Mouse (Mus musculus): Measurements from ENCODE around the gene Ldlrad2.
"Not testable (repeated sequence)": the region's sequence is repeated elsewhere in the genome, so short reads cannot be mapped to it uniquely, and the experiment has no call there.

The Ldlrad2 gene

GRCm38 (mm10) chr4:137574469-137574868 is at the start of gene Ldlrad2:
TSS of gene Ldlrad2 (minus strand) at chr4:137574569.
- DNase-seq (ENCODE audit: low spot score): no peak

DNA sequence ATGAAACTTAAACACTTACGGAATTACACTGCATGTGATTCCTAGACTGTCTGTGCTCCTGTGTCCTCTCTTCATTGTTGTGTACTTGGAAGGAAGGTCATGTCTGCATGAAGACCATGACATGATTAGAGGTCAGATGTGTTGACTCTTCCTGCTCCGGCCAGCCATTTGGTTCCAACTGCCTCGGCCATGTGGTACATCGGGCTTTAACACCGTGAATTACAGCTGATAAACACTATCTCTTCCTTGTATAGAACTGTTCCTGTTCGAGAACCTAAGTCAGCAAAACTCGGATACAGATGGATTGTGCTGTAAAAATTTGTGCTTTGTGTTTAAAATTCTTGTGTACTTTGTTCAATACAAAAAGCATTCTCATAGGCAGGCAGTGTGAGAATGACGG is 48.5 kb upstream of the Ldlrad2 start:
- DNase-seq (ENCODE audit: low spot score): no peak

- DNase-seq (ENCODE audit: low spot score): no peak
Observed at GRCm38 (mm10) chr4:137610256-137610655, 35.9 kb upstream of the Ldlrad2 start.

DNA sequence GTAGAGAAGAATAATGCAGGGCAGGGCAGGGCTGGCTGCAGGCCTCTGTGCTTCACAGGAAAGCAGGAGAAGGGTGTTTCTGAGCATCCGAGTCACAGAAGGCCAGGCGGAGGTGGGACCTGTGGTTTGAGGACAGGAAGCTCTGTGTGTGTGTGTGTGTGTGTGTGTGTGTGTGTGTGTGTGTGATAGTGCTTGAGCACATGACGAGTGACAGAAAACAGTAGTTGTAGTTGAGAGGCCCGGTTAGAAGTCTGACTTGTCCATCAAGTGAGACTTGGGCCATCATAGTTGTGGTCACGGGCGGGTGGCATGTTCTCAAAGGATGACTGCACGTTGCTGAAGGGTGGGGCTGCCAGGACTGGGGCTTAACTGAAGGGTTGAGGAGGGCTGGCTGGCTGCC is 35.3 kb upstream of the Ldlrad2 start:
- no peak for DNase-seq (ENCODE audit: low spot score)

GRCm38 (mm10) chr4:137609281-137609680 is 34.9 kb upstream of the Ldlrad2 start:
- DNase-seq (ENCODE audit: low spot score): no peak

- DNase-seq (ENCODE audit: low spot score): no peak
Observed at GRCm38 (mm10) chr4:137607023-137607422, 32.7 kb upstream of the Ldlrad2 start.

GRCm38 (mm10) chr4:137603449-137604171 is 29.2 kb upstream of the Ldlrad2 start:
- no peak for DNase-seq (ENCODE audit: low spot score)

DNA sequence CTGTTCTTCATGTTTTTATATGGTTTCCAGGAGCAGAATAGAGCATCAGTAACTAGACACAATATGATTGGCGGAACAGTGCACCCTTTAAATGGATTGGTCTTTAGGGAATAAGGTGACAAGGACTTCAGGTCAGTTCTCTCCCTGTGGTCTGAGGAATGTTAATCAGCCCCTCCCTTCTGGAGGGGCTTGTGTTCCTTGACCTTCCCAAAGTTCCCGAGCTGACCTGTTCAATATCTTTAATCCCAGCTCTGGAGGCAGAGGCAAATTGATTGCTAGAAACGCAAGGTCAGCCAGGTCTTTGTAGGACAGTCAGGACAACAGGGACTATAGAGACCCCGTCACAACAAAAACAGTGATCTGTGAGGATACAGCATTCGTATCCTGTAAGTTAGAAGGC is 24.2 kb upstream of the Ldlrad2 start:
- DNase-seq (ENCODE audit: low spot score): no peak

DNA sequence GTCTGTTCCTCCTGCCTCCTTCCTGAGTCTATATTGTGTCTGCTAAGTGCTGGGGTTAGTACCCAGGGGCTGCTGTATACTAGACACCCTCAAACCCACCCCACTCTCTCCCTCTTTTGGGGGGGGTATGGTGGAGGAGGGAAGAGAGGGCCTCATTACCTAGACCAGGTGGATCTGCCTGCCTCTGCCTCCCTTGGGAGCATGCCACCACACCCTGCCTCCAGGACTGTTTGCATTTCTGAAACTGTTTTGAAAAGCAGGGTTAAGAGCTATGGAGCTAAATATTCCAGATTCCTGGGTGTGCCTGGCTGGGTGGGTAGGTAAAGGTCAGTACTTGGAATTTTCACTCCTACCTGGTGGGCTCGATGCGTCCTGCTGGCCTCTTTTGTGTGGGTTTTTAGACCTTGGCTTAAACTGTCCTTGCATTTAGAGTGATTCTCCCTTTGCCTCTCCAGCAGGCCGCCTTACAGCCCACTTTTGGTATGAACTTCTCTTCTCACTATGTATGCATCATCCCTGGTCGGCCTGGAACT is 22.8 kb upstream of the Ldlrad2 start:
- DNase-seq (ENCODE audit: low spot score): no peak

- peak; percentile 34 for DNase-seq (ENCODE audit: low spot score)
Observed at GRCm38 (mm10) chr4:137594496-137595270, 20.3 kb upstream of the Ldlrad2 start.

- DNase-seq (ENCODE audit: low spot score): peak; percentile 99
Observed at GRCm38 (mm10) chr4:137593601-137594495, 19.5 kb upstream of the Ldlrad2 start, which contains the start of gene Usp48. TSS of gene Usp48 (plus strand) at chr4:137593755.

- peak; percentile 22 for DNase-seq (ENCODE audit: low spot score)
Observed at GRCm38 (mm10) chr4:137590961-137591360, 16.6 kb upstream of the Ldlrad2 start.

DNA sequence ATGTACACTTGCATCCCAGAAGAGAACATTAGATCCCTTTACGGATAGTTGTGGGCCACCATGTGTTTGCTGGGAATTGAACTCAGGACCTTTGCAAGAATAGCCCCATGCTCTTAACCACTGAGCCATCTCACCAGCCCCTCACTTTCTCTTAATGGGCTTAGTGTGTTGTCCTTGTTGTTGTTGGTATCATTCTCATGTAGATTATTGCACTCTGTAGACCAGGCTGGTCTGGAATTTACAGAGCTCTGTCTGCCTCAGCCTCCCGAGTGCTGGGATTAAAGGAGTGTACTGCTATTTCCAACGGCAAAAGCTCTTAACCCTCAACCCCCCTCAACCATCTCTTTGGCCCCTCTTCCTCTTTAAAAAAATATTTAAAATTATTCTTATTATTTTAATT is 15.2 kb upstream of the Ldlrad2 start:
- DNase-seq (ENCODE audit: low spot score): no peak

DNA sequence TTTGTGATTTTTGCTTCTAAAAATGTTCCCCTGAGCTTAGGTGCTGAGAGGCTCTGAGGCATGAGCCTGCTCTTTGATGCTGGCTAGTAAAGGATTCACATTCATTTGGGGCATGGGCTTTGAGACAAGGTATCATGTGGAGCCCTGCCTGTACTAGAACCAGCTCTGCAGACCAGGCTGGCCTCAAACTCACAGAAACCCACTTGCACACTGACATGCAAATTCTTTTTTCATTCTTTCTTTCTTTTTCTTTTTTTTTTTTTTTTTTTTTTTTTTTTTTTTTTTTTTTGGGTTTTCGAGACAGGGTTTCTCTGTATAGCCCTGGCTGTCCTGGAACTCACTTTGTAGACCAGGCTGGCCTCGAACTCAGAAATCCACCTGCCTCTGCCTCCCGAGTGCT is 14.7 kb upstream of the Ldlrad2 start:
- not testable (repeated sequence) for DNase-seq (ENCODE audit: low spot score)

- no peak for DNase-seq (ENCODE audit: low spot score)
Observed at GRCm38 (mm10) chr4:137581815-137582214, 7.4 kb upstream of the Ldlrad2 start.

DNA sequence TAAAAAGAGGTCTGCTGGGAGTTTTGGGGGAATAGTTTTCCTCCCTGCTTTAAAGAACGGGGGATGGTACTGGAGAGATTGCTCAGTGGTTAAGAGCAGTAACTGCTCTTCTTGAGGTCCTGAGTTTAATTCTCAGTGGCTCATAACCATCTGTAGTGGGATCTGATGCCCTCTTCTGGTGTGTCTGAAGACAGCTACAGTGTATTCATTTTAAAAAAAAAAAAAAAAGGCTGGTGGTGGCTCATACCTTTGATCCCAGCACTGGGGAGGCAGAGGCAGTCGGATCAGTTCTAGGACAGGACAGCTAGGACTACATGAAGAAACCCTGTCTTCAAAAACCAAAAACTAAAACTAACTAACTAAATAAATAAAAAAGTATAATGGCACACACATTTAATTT is 5.9 kb upstream of the Ldlrad2 start:
- no peak for DNase-seq (ENCODE audit: low spot score)

- DNase-seq (ENCODE audit: low spot score): no peak
Observed at GRCm38 (mm10) chr4:137579789-137580188, 5.4 kb upstream of the Ldlrad2 start.

- DNase-seq (ENCODE audit: low spot score): no peak
Observed at GRCm38 (mm10) chr4:137578181-137578845, 3.9 kb upstream of the Ldlrad2 start.

DNA sequence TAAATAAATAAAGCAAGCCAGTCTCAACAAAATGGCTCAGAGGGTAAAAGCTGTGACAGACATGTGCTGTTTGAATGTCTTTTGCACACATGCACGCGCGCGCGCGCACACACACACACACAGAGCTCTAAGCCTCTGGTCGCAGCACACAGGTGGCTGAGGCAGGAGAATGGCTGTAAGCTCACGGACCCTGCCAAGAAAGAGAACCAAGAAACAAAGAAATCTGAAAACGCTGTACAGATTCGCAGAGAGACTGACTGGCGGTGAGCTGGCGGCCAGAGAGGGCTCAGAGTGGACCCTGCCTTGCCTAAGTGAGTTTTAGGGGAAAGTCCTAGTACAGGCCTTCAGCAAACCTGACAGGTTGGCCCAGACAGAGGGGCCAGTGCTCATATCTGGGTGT is 3.1 kb upstream of the Ldlrad2 start:
- no peak for DNase-seq (ENCODE audit: low spot score)

DNA sequence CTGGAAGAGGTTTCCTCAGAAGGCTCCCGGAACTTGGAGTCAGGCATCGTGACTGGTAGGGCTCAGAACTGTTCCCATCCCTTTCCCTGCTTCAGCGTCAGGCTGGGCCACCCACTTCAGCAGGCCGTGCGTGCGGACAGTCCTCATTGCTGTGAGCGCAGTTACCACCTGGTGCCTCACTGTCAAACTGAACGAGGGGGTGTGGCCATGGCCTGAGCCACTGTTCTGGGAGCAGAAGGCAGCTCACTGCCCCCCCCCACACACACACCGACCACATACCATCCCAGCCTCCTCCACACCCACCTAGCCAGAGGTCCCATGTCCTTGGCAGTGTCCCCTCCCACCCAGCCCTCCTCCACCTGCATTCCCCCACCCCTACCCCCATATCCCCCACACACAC is 4.5 kb downstream of the Ldlrad2 start:
- DNase-seq (ENCODE audit: low spot score): no peak

DNA sequence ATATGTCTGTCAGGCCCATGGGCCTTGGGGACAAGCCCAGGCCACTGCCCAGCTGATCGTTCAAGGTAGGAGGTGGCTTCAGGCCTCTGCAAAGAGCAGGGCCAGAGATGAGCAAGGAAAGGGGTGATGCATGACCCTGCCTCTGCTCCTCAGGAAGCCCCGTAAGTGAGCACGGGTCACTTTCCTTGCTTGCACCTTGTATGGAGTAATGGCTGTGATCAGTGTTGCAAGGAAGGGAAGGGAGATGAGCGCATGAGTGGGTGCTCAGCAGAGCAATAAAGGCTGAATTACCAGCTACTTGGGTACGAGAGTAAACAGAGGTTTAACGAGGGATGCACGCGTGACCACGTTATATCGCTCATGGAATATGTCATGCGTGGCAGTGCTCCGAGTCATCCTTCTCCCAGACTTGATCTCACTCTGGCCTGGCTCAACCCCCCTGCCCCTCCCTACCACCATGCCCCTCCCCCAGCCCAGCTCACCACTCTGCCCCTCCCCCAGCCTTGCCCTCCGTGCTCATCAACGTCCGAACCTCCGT is 17.6 kb downstream of the Ldlrad2 start:
- no peak for DNase-seq (ENCODE audit: low spot score)
